Mouse (Mus musculus): ENCODE data around the gene Kcnh7. TPM values are rescaled to one million over a fixed set of nuclear protein-coding genes. Genes with fewer than 3 reads are reported as not detected.

Kcnh7 gene
- total RNA-seq, 2 experiments from 2014 or later, result 0.06 to 0.11 TPM

- intact Hi-C loops (cut with DNase I), result no loop called here
- no peak for DNase-seq
Measured at GRCm38 (mm10) chr2:62988616-62989015, 195.5 kb downstream of the Kcnh7 start.

GRCm38 (mm10) chr2:62983936-62984335 is 200.2 kb downstream of the Kcnh7 start:
- DNase-seq, result no peak
- intact Hi-C loops (cut with DNase I), result no loop called here

- no peak for DNase-seq
- intact Hi-C loops (cut with DNase I), result no loop called here
Measured at GRCm38 (mm10) chr2:62935273-62935874, 248.7 kb downstream of the Kcnh7 start.

GRCm38 (mm10) chr2:62928494-62928893 is 255.6 kb downstream of the Kcnh7 start:
- intact Hi-C loops (cut with DNase I), result no loop called here
- no peak for DNase-seq

GRCm38 (mm10) chr2:62928065-62928464 is 256.0 kb downstream of the Kcnh7 start:
- no peak for DNase-seq
- intact Hi-C loops (cut with DNase I), result no loop called here

GRCm38 (mm10) chr2:62923803-62924202 is 260.3 kb downstream of the Kcnh7 start:
- intact Hi-C loops (cut with DNase I), result no loop called here

GRCm38 (mm10) chr2:62907688-62908087 is 276.4 kb downstream of the Kcnh7 start:
- intact Hi-C loops (cut with DNase I), result no loop called here
- DNase-seq, result no peak

More at GRCm38 (mm10) chr2:62923803-62924202, 260.3 kb downstream of the Kcnh7 start:
- no peak for DNase-seq

GRCm38 (mm10) chr2:62902363-62903353 is 281.4 kb downstream of the Kcnh7 start:
- intact Hi-C loops (cut with DNase I), result no loop called here
- DNase-seq, result no peak

GRCm38 (mm10) chr2:62878763-62879162 is 305.3 kb downstream of the Kcnh7 start:
- intact Hi-C loops (cut with DNase I), result no loop called here
- DNase-seq, result no peak

- no peak for DNase-seq
- intact Hi-C loops (cut with DNase I), result no loop called here
Measured at GRCm38 (mm10) chr2:62855391-62855790, 328.7 kb downstream of the Kcnh7 start.

GRCm38 (mm10) chr2:62842630-62843029 is 341.5 kb downstream of the Kcnh7 start:
- intact Hi-C loops (cut with DNase I), result no loop called here
- no peak for DNase-seq

GRCm38 (mm10) chr2:62834261-62834660 is 349.8 kb downstream of the Kcnh7 start:
- DNase-seq, result no peak
- intact Hi-C loops (cut with DNase I), result no loop called here

GRCm38 (mm10) chr2:62819231-62819630 is 364.9 kb downstream of the Kcnh7 start:
- intact Hi-C loops (cut with DNase I), result no loop called here
- DNase-seq, result no peak

- DNase-seq, result no peak
- intact Hi-C loops (cut with DNase I), result no loop called here
Measured at GRCm38 (mm10) chr2:62816016-62816415, 368.1 kb downstream of the Kcnh7 start.

- intact Hi-C loops (cut with DNase I), result no loop called here
- DNase-seq, result no peak
Measured at GRCm38 (mm10) chr2:62808813-62809212, 375.3 kb downstream of the Kcnh7 start.

GRCm38 (mm10) chr2:62807476-62807882 is 376.6 kb downstream of the Kcnh7 start:
- intact Hi-C loops (cut with DNase I), result no loop called here

GRCm38 (mm10) chr2:62806931-62807330 is 377.2 kb downstream of the Kcnh7 start:
- intact Hi-C loops (cut with DNase I), result no loop called here
- DNase-seq, result no peak

More at GRCm38 (mm10) chr2:62807476-62807882, 376.6 kb downstream of the Kcnh7 start:
- DNase-seq, result no peak

- DNase-seq, result no peak
- intact Hi-C loops (cut with DNase I), result no loop called here
Measured at GRCm38 (mm10) chr2:62804030-62804429, 380.1 kb downstream of the Kcnh7 start.

GRCm38 (mm10) chr2:62784460-62785038 is 399.5 kb downstream of the Kcnh7 start:
- no peak for DNase-seq
- intact Hi-C loops (cut with DNase I), result no loop called here

- intact Hi-C loops (cut with DNase I), result no loop called here
- DNase-seq, result no peak
Measured at GRCm38 (mm10) chr2:62746256-62746655, 437.8 kb downstream of the Kcnh7 start.

- intact Hi-C loops (cut with DNase I), result no loop called here
- DNase-seq, result no peak
Measured at GRCm38 (mm10) chr2:62743098-62743497, 441.0 kb downstream of the Kcnh7 start.

All from heart, postnatal 36 days (tissue).